Mouse (Mus musculus) ES-Bruce4 (cell line): ENCODE results near the gene Clns1a.

Experiments
- CTCF ChIP-seq: IDR thresholded peaks from one replicate; pipeline ENCODE4 v1.8.1; 2011; ENCODE audit warnings: low read depth, low read length
- POLR2A ChIP-seq: IDR thresholded peaks from one replicate; pipeline ENCODE4 v1.8.1; 2011; ENCODE audit warnings: low read length; ENCODE audit not compliant: insufficient read depth

DNA sequence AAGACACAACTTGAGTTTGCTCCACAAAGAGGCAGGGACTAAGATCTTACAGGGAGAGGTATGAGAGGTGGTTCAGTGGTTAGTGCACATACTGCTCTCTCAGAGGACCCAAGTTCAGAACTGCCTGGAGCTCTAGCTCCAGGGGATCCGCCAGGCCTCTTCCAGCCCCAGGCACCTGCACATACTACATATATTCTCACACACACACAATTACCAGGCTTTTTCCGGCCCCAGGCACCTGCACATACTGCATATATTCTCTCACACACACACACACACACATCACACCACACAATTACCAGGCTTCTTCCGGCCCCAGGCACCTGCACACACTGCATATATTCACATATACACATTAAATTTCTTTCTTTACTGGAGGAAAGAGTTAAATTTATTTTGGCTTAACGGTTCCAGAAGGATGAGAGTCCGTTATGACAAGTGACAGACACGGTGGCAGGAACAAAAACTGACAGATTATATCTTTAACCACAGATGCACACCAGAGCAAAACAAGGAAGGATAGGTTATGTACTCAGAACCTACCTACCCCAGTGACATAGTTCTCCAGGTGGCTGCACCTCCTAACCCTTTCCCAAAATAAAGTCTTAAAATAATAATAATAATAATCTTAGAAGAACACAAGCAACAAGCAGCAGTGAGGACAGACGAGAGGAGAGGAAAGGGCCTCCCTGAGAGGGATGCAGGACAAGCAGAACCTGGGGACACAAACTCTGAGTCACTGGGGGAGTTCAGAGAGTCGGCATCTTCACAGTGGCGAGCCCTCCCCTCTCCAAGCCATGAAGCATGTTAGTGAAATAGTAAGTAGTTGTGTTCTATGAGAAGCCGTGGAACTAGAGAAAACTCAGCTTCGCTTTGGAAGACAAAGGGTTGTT lies 27.5 kb downstream of the Clns1a start:
- TF ChIP-seq CTCF (no peak), POLR2A (no peak)
